Mouse (Mus musculus) lung, adult 18-20 months (tissue): ENCODE measurements around the gene Trak2.
"Not testable (repeated sequence)": the region's sequence is repeated elsewhere in the genome, so short reads cannot be mapped to it uniquely, and the experiment has no call there.

Experiments used
- DNase-seq, 2 experiments: peaks; one replicate each; pipeline ENCODE4 v3.0.0; 2022; ENCODE audit warnings: mixed read lengths in 2 of 2

Gene Trak2

DNA sequence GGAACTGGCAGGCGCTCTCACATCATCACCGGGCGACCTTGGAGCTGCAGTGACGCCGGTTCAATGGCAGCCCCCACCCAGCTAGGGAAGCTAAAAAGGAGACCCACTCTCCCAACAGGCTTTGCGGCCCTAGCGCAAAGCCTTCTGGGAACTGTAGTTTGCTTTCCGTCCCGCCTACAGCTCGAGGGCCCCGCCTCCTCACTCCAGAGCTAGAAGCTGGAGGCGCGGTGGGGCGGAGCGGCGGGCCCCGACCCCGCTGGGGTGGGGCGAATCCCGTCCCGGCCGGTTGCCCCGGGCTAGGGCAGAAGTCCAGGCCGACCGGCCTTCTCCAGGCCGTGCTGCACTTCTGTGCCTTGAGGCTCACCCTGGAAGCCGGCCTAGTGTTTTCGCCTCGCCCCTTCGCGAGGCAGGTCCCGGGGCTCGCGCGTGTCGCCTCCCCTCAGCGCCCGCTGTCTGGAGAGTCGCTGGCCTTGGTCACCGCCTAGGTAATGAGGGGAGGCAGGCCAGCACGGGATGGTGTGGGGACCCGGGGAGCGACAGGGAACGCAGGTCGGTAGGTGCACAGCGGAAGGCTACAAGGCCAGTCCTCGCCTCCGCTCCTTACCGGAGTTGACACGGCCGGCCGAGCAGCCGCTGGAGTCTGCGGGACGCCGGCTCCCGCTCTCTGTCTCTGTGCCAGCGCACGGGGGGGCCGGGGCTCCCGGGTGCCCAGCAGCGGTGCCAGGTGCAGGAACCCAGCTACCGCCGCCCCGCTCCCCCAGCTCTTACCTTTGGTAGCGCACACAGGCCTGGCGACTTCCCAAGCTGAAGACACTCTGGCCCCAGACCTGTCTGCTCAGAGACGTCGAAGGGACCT is at the start of gene Trak2, which contains the start of gene Stradb:
Gene Trak2, minus strand, starts transcription at position 65 of the 856 bp plus-strand sequence.
Gene Stradb, plus strand, starts transcription at position 157 of the 856 bp plus-strand sequence.
- DNase-seq = peak; percentile 97

DNA sequence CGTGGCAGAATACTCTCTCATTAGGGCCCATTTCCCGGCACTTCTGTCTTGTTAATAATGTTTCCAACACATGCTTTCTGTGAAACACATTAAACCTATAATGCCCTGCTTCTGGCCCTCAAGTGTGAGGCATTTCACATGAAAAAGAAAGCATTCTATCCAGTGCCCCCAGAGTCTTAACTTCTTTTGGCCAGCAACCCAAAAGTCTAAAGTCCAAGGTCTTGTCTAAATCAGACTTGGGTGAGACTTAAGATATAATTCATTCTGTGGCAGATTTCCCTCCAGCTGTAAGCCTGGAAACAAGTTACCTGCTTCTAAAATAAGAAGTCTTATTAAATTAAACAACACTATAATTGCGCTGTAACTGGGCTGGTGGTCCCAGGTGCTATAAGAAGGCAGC is 48.3 kb upstream of the Trak2 start:
- DNase-seq = no peak

DNA sequence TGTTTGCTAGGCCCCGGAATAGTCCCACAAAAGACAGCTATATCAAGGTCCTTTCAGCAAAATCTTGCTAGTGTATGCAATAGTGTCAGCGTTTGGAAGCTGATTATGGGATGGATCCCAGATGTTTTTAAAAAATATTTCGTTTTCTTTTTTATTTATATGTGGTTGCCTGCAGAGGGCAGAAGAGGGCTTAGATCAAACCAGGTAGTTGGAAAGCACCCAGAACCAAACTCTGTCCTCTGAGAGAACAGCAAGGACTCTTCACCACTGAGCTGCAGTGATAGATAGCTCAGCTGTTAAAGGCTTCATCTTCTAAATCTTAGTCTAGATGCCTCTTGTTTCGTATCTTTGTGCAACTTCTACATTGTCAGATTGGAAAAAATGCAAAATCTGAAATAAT is 36.0 kb upstream of the Trak2 start:
- peak in 1 of 2 experiments; percentile 7 for DNase-seq

DNA sequence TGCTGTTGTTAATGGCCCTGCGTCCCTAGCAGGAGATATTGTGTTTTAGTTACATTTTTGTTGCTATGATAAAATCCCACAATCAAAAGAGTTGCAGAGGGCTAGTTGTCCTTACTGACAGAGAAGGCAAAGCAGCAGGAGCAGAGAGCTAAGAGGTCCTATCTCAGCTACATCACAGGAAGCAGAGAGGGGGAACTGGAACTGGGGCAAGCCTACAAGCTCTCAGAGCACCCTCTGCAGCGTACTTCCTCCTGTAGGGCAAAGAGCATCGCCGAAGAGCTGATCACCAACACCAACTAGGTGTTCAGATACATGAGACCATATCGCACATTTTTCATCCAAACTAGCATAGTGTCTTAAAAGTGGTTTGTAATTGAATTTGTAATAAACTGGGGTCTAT is 22.1 kb upstream of the Trak2 start:
- DNase-seq = no peak

DNA sequence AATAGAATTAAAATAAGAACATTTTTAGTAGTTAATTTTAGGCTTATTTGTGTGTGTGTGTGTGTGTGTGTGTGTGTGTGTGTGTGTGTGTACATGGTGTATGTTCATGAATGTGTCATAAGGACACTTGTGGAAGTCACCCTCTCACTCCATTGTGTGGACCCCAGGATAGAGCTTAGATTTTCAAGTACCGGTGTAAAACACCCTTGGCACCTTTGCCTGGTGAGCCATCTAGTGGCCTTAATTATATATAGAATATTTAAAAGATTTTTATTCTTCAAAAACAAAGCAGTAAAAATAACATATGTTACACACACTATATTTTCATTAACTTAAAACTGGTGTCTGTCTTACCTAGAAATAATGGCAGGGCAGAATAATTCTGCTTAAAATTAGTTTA is 20.5 kb upstream of the Trak2 start:
- no peak for DNase-seq

DNA sequence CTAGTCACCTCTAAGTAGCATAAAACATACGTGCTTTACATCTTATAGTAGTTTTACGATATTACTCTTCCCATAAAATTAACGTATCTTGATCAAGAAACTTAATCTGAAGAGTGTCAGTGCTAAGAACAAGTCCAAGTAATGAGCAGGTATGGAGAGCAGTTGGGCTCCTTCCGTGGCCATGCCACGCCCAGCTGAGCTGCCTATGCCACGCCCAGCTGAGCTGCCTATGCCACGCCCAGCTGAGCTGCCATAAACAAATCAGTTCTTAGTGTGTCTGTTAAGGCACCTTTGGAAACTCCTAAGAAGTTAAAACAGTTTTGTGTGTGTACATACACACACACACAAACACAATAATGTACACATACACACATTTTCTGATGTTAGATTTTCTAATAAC is 19.9 kb upstream of the Trak2 start:
- DNase-seq = no peak

DNA sequence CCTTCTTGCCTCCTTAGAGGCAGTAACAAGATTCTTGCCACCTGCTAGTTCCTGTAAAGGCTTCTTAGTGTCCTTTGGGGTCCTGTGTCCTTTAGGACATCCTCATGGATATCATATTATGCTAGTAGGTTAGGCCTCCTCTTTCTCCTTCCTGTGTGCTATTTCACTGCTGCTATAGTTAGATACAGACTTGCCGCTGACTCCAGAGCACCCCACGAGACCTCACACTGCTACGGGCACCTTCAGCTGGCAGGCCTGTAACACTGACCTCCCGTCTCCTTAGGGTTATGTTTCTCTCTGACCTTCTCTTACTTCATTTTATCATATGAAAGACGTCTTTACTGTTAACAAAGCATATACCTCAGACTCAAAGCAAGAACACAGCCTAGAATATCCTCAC is 11.4 kb upstream of the Trak2 start:
- DNase-seq = no peak

DNA sequence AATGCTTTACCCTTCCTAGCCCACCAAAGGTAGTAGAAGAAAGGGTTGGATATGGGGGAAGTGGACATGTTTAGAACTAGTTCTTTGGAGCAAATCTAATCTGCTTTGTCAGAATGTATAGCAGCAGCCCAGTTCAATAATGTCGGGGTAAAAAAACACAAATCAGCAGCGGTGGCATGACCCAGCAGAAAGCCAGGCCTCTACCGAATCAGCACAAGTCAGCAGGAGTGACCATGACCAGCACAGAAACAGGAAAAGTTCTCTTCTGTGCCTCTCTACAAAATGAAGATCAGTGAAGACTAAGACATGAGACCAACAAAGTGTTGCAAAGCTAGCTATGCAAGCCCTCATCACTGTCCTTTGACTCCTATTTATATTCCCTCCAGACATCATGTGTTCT is 9.0 kb upstream of the Trak2 start:
- no peak for DNase-seq

DNA sequence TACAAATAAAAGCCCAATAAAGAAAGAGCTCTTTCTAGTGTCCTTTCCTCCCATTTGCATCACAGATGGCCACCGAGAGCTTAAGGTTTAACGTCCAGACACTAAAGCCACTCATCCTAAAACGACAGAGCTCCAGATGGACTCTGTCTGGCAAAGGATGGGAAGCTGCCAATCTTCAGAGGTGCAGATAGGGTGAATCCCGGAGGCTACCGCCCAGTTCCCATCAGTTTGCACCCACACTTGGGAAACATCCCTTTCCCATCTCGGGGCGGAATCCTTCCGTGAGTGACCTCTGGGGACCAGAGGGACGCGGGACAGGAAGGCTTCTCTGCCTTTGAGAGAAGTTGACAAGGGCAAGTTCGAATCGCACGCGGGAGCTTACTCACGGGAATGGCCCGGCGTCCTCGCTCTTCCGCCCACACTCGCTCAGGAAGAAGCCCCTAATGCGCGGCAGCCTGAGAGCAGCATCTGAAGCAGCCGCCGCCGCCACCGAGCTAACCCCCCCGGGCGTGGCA is 322 bp downstream of the Trak2 start:
- DNase-seq = no peak

DNA sequence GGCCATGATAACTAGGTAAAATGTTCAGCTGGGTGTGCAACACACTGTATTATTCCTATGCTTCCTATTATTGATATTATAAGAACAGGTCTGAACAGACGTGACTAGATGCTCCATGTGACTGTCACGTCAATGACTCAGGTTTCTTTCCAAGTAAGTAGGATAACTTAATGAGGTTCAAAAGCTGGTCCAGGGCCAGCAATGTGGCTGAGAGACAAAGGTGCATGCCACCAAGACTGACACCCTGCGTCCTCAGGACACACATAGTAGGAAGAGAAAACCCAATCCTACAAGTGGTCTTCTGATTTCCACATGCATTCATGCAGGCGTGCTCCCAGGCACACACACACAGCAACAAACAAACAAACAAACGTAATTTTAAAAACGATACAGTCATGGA is 2.1 kb downstream of the Trak2 start:
- no peak for DNase-seq

DNA sequence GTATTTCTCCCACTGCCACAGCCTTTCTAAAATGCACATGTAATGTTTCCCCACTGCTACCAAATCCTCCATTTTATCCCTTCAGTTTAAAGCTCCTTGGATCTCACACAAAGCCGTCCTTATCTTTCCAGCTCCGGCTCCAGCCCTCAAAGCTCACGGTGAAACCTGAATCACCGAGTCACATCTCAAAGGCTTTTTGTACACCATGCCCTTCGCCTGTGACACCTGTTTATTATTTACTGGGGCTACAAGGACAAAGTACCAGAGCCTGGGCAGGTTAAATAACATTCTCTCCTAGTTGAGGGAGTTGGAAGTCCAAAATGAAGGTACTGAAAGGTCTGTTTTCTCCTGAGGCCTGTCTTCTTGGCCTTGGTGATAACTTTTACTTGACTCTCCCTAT is 3.2 kb downstream of the Trak2 start:
- no peak for DNase-seq

DNA sequence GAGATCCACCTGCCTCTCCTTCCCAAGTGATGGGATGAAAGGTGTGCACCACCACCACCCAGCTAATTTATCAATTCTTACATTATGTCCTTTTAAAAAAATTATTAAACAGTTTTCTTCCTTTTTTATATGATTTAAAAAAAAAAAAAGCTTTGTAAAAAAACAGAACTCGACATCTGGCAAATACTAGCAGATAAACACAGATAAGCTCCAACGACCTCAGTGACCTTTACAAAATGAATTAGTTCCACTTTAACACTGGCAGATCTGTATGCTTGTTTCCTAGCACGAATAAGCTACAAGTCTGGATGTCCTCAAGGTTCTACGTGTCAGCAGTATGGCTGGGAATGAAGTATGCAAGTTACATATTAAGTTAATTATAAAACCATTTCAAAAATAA is 5.7 kb downstream of the Trak2 start:
- DNase-seq = no peak

DNA sequence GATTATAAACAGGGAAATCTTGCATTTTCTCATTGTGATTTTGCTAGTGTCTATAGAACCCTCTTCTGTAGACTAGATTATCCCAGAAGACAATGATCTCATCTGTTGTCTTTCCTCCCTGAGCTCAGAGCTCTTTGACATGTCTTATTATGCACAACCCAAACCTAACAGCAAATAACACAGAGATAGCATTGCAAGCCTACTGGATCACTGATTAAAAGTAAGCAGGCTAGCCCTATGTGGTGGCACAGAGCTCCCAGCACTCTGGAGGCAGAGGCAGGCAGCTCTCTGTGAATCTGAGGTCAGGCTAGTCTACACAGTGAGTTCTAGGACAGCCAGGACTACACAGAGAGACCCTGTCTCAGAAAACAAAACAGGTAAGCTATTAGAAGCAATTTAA is 10.4 kb downstream of the Trak2 start:
- DNase-seq = no peak

DNA sequence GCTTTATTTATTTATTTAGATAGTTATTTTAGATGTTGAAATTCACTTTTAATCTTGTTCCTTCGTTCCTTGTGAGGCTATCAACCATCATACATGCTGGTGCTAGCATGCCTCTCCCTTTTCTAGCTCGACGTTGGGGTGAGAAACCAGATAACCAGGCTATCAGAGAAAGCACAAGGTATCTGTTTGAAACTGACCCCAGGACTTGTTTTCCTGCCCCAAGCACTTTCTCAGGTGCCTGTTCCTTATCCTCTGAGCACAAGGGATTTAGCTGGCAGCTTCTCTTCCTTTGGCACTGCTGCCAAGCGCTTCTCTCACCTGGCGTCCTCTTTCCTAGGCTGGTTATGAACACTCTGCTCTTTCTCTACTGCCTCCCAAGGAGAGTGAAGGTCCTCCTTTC is 10.8 kb downstream of the Trak2 start:
- DNase-seq = no peak

DNA sequence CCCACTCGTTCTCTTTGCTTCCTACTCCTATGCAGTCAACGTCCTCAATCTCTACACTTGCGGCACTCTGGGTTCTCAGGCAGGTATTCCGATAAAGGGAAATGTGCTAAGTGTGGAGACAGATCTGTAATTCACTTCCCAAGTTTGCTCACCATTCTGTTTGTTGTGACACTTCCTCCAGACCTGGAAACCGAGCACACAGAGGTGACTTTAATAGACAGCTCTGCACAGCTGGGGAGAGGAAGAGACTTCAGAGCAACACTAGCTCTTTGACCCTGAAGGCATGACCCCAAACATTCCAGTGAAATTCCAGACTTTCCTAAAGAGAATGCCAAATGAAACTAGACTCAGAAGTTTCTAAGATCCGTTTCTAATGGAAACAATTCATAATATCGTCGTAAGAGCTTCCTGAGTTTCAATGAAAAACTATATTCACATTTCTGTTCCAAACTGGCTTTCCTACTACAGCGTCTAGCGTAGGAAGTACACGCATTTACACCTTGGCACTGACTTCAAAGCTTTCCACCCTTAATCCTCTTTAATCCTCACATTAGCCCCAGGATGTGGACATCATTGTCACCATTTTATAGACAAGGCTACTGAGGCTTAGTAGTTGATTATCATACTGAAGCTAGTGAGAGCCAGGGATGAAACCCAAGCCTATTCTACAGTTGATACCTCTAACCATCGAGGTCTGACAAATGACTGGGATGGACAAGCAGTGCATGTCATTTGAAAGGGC is 11.9 kb downstream of the Trak2 start:
- peak in 1 of 2 experiments; percentile 17 for DNase-seq

DNA sequence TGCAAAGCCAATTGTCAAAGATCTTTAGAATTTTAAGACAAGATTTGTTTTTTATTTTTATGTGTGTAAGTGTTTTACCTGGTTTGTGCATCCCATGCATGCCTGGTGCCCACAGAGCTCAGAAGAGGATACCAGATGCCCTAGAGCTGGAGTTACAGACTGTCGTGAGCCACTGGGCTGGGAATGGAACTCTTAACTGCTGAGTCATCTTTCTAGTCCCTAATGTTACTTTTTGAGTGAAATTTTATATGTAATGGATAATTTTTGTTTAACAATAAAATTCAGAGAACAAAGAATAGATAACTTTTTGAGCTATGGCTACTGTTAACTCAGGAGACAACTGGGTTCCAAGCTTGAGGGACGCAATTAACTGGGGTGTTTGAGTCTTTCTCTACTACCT is 13.5 kb downstream of the Trak2 start:
- no peak for DNase-seq

DNA sequence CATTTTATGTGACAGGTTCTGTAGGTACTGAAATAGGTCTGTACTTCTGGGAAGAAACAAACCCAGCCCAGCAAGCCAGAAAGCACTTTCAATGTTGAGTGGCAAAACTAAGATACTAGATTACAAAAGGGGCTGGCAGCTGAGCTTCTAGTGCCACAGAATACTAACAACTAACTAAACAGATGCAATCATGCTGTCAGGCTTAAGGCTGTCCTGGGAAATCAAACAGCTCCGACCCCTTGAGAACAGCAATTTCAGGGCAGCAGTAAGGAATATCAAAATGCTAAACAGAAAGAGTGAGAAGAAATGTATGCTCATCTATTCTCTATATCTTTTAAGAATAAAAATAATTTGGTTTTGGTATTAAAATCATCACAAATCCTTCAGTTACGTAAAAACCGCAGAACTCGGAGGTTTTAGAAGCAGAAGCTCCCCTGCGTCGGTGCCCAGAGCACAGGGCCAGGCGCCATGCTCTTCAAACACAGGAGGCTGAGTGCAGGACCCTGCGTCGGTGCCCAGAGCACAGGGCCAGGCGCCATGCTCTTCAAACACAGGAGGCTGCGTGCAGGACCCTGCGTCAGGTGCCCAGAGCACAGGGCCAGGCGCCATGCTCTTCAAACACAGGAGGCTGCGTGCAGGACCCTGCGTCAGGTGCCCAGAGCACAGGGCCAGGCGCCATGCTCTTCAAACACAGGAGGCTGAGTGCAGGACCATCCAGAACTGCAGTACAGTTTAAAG is 14.3 kb downstream of the Trak2 start:
- not testable (repeated sequence) for DNase-seq

DNA sequence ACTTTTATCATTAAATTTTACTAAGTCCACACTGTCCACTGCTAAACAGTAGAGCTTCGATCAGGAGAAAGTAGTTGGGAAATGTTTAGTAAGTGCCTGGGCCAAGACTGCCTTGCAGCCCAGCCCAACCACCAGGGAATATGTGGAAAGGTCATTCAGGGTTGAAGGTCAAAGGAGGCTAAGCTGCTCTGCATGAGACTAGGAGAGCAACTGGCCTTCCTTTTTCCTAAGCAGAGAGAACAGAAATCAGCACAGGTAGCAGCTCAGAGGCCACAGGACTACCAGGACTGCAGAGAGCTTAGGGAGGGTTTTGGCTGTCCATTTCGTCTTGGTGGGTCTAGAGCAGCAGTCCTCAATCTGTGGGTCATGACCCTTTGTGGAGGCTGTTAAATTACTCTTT is 15.3 kb downstream of the Trak2 start:
- no peak for DNase-seq

DNA sequence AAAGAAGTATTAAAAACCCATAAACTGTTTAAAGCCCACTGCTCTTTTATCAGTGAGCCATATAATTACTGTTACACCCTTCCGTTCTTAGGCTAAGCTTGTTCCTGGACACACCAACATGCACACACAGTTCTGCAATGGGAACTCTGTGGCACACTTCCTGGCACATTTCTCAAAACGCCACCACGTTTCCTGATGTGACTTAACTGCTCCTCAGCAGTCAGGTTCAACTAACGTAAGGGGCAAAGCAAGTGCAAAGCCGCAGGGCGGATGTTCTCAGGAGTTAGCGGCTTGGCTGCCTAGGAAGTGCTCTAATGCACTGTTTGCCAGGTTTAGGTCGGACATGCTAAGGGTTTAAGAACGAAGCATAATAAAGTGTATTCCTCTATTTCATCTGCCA is 17.0 kb downstream of the Trak2 start:
- DNase-seq = peak; percentile 67 to 77

DNA sequence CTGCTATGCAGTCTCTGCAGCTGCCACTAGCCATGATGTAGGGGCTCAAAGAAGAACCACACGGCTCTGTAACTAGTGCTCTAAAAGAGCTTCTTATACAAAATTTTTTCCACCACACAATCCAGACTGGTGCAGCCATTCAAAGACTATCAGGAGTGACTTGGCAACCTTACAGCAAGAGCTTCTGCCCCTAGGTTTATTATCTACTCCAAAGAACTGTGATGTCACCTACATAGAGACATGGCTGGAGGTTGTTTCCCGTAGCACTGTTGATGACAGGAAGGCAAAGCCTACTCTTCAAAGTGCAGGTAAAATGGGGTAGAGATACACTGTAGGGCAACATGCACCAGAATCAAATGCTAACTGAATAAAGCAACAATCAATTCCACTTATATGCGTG is 17.5 kb downstream of the Trak2 start:
- no peak for DNase-seq

DNA sequence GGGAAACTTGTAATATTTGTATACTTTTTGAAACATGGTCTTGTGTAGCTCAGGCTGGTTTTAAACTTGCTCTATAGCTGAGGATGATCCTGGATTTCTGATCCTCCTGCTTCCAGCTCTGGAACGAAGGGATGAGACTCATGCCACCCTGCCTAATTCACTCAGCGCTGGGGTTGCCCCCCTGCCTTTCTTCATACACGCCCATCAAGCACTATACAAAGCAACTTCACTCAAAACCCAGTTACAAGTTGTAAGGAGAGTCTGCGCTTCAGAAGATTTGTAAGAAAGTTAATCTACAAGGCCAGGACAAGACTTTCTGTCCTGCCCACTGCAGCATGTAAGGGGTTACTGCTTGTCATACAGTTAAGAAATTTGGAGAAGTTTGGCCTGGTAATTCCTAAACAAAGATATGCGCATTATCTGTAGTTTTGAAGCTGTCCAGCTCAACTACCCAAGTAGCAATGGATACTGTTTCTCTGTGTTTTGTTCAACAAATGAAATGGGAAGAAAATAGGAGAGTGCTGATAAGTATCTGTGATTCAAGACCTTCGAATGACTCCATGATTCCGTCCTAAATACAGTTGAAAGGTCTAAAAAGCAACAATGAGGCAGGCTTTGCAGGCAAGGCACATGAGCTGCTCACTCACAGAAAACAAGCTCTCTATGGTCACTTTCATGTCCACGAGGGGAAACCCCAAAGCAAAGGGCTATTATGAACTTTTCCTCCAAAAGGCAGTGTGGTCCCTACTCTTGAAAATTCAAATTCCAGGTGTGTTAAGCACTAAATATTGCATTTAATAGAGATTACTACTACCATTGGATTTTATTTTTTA is 18.4 kb downstream of the Trak2 start:
- DNase-seq = no peak

DNA sequence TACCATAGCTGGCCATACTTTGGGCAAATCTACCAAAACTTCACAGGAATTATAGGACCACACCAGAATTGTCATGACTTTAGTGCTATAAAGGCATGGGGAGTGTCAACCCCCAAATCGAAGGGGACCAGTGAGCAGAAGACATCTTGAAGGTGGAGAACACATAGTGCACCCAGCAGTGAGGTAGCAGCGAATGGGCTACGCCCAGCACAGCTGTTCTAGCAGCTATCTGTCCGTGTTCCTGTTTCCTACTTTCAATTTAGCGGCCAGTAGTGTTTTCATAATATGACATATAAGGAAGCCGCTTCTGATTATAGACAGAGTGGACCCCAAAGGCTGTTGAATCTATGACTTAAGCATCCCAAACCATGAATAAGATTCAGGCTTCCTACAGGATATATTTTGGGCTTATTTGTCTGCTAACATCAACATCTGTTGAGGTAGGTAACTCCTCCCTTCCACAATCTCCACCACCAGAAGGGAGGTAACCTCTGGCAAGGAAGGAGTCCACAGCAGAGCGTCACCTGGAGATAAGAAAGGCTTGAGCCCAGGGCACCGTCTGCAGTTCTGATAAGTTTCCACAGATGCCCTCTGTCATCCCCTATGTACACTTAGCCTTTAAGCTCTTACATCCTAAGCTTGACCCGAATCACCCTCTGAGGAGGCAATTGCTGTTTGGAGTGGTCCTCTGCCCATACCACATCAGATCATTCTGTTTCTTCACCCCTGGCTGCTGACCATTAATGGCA is 19.4 kb downstream of the Trak2 start:
- no peak for DNase-seq
